Mouse (Mus musculus) macrophage (primary cell): Measurements from ENCODE around the gene Hes2. TPM values are rescaled to one million over a fixed set of nuclear protein-coding genes. Genes with fewer than 3 reads are reported as not detected.

ENCODE experiments used
- H3K27ac ChIP-seq: fragments of 350-480 bp; formaldehyde crosslinking; 2 replicates; pipeline ENCODE4 v1.9.0; 2021
- H3K36me3 ChIP-seq: fragments of 350-480 bp; formaldehyde crosslinking; 2 replicates; pipeline ENCODE4 v1.9.0; 2021; ENCODE audit errors: inconsistent target
- H3K4me3 ChIP-seq: fragments of 350-480 bp; formaldehyde crosslinking; 2 replicates; pipeline ENCODE4 v1.9.0; 2021; ENCODE audit errors: inconsistent target
- H3K79me2 ChIP-seq: fragments of 350-480 bp; formaldehyde crosslinking; 2 replicates; pipeline ENCODE4 v1.9.0; 2021; ENCODE audit errors: inconsistent target
- WGBS: methylation state at CpG from one replicate; pipeline ENCODE4 v1.1.7; 2026; ENCODE audit warnings: inconsistent platforms; ENCODE audit not compliant: missing documents; 5-methylcytosine and 5-hydroxymethylcytosine counted together
- polyA plus RNA-seq: library from polyadenylated mRNA; stranded (reverse); fragments of 250-400 nt; gene quantifications from 3 replicates; pipeline ENCODE4 v1.2.4, GENCODE M21; 2018; ENCODE audit warnings: inconsistent platforms

The Hes2 gene
- polyA plus RNA-seq, 1 experiment from 2014 or later = 0.10 TPM

- Histone ChIP-seq H3K79me2 (peaks cover 30% of the 10 kb centered on the region), H3K4me3 (no peak overlapping the region), H3K27ac (no peak overlapping the region), H3K36me3 (no peaks in the 10 kb centered on the region)
- 85% methylated on average over 5 of the region's 5 CpGs for WGBS
Observed at GRCm38 (mm10) chr4:152197545-152197944, 38.9 kb downstream of the Hes2 start.

- WGBS = 11% methylated on average over 1 of the region's 1 CpGs
- Histone ChIP-seq H3K4me3 (no peak overlapping the region), H3K79me2 (peaks cover 17% of the 10 kb centered on the region; the same call in 1 of the 2 replicates), H3K27ac (no peak overlapping the region), H3K36me3 (no peaks in the 10 kb centered on the region)
Observed at GRCm38 (mm10) chr4:152199617-152200016, 41.0 kb downstream of the Hes2 start.

GRCm38 (mm10) chr4:152201492-152201891, 42.8 kb downstream of the Hes2 start:
- Histone ChIP-seq H3K79me2 (peaks cover 4% of the 10 kb centered on the region; the same call in 1 of the 2 replicates), H3K4me3 (no peak overlapping the region), H3K27ac (no peak overlapping the region), H3K36me3 (no peaks in the 10 kb centered on the region)
- WGBS = 18% methylated on average over 5 of the region's 6 CpGs

- Histone ChIP-seq H3K79me2 (no peaks in the 10 kb centered on the region; the same call in 1 of the 2 replicates), H3K27ac (no peak overlapping the region), H3K4me3 (no peak overlapping the region), H3K36me3 (no peaks in the 10 kb centered on the region)
- WGBS = no CpG with 5 or more reads among the region's 1 CpGs
Observed at GRCm38 (mm10) chr4:152202418-152202817, 43.8 kb downstream of the Hes2 start.

- 75% methylated on average over 3 of the region's 3 CpGs for WGBS
Observed at GRCm38 (mm10) chr4:152202905-152203304, 44.2 kb downstream of the Hes2 start.

GRCm38 (mm10) chr4:152204663-152205062, 46.0 kb downstream of the Hes2 start:
- no peak overlapping the region for H3K4me3 ChIP-seq
- H3K36me3 ChIP-seq = no peaks in the 10 kb centered on the region
- no peak overlapping the region for H3K27ac ChIP-seq
- WGBS = 93% methylated on average over 6 of the region's 6 CpGs
- H3K79me2 ChIP-seq = no peaks in the 10 kb centered on the region; the same call in 1 of the 2 replicates

More at GRCm38 (mm10) chr4:152202905-152203304, 44.2 kb downstream of the Hes2 start:
- Histone ChIP-seq H3K4me3 (no peak overlapping the region), H3K27ac (no peak overlapping the region), H3K79me2 (no peaks in the 10 kb centered on the region; the same call in 1 of the 2 replicates), H3K36me3 (no peaks in the 10 kb centered on the region)

- Histone ChIP-seq H3K27ac (no peak overlapping the region), H3K79me2 (no peaks in the 10 kb centered on the region; the same call in 1 of the 2 replicates), H3K4me3 (no peak overlapping the region), H3K36me3 (no peaks in the 10 kb centered on the region)
- WGBS = 92% methylated on average over 6 of the region's 6 CpGs
Observed at GRCm38 (mm10) chr4:152206199-152206598, 47.5 kb downstream of the Hes2 start.

GRCm38 (mm10) chr4:152209623-152210022, 51.0 kb downstream of the Hes2 start:
- H3K36me3 ChIP-seq = no peaks in the 10 kb centered on the region
- H3K4me3 ChIP-seq = no peak overlapping the region
- no peak overlapping the region for H3K27ac ChIP-seq
- WGBS = 56% methylated on average over 4 of the region's 4 CpGs
- no peaks in the 10 kb centered on the region; the same call in 1 of the 2 replicates for H3K79me2 ChIP-seq

Other genes with a start within 250 kb of the Hes2 start
- gene Dnajc11, start 225.2 kb upstream of the Hes2 start, polyA plus RNA-seq = 27.8 to 45.3 TPM (median 43.7 TPM) in 3 replicates
- gene Thap3, start 169.9 kb upstream of the Hes2 start, polyA plus RNA-seq = 5.4 to 24.7 TPM (median 14.9 TPM) in 3 replicates
- gene Phf13, start 162.6 kb upstream of the Hes2 start, polyA plus RNA-seq = 7.5 to 11.5 TPM (median 10.7 TPM) in 3 replicates
- 5.1 to 13.0 TPM (median 8.0 TPM) in 3 replicates for gene Klhl21, start 150.1 kb upstream of the Hes2 start, polyA plus RNA-seq
- 3.5 to 5.0 TPM (median 4.8 TPM) in 3 replicates for gene Zbtb48, start 131.2 kb upstream of the Hes2 start, polyA plus RNA-seq
- not detected in 3 replicates for gene Tas1r1, start 120.3 kb upstream of the Hes2 start, polyA plus RNA-seq
- gene Nol9, start 119.5 kb upstream of the Hes2 start, polyA plus RNA-seq = 12.0 to 24.1 TPM (median 14.8 TPM) in 3 replicates
- gene Plekhg5, start 86.4 kb upstream of the Hes2 start, polyA plus RNA-seq = 1.00 to 1.5 TPM (median 1.1 TPM) in 3 replicates
- 0.11 TPM in 1 of 3 replicates, not detected in the others for gene Tnfrsf25, start 42.9 kb upstream of the Hes2 start, polyA plus RNA-seq
- gene Espn, start 6.5 kb upstream of the Hes2 start, polyA plus RNA-seq = 0.34 to 0.42 TPM (median 0.34 TPM) in 3 replicates
- 18.0 to 35.3 TPM (median 23.7 TPM) in 3 replicates for gene Acot7, start 19.3 kb downstream of the Hes2 start, polyA plus RNA-seq
- not detected in 3 replicates for gene Gpr153, start 115.4 kb downstream of the Hes2 start, polyA plus RNA-seq
- not detected in 3 replicates for gene Hes3, start 132.8 kb downstream of the Hes2 start, polyA plus RNA-seq
- 7.9 to 19.2 TPM (median 17.9 TPM) in 3 replicates for gene Icmt, start 138.4 kb downstream of the Hes2 start, polyA plus RNA-seq
- gene Rnf207, start 160.1 kb downstream of the Hes2 start, polyA plus RNA-seq = not detected in 3 replicates
- 548 to 903 TPM (median 773 TPM) in 3 replicates for gene Rpl22, start 166.9 kb downstream of the Hes2 start, polyA plus RNA-seq
- 0.03 to 0.06 TPM (median 0.06 TPM) in 3 replicates for gene Chd5, start 179.8 kb downstream of the Hes2 start, polyA plus RNA-seq